Mouse (Mus musculus) midbrain, postnatal 0 days (tissue): Measurements from ENCODE around the gene Dhrs13. TPM values are rescaled to one million over a fixed set of nuclear protein-coding genes. Genes with fewer than 3 reads are reported as not detected.

Experiments
- ATAC-seq: fragments of 200-750 bp; cut with Nextera tagmentation; 2 replicates; pipeline ENCODE4 v1.8.0; 2017; ENCODE audit warnings: moderate number of reproducible peaks, mild to moderate bottlenecking, moderate TSS enrichment, moderate library complexity; ENCODE audit not compliant: low FRiP score
- DNase-seq: peaks from one replicate; pipeline ENCODE4 v3.0.0-alpha.2; 2015; ENCODE audit warnings: low spot score
- H3K27ac ChIP-seq: fragments of 300-500 bp; sonication (generic); 2 replicates; pipeline ENCODE4 v1.5.1; 2014; ENCODE audit warnings: low read depth, mild to moderate bottlenecking, low read length, mixed read lengths
- H3K27me3 ChIP-seq: fragments of 300-500 bp; sonication (generic); 2 replicates; pipeline ENCODE4 v1.6.1; 2014; ENCODE audit warnings: low read length, control low read depth, mixed read lengths; ENCODE audit not compliant: insufficient read depth
- H3K36me3 ChIP-seq: fragments of 300-500 bp; sonication (generic); 2 replicates; pipeline ENCODE4 v1.6.1; 2014; ENCODE audit warnings: low read length, control low read depth, mixed read lengths; ENCODE audit not compliant: insufficient read depth
- H3K4me1 ChIP-seq: fragments of 300-500 bp; sonication (generic); 2 replicates; pipeline ENCODE4 v1.6.1; 2014; ENCODE audit warnings: mild to moderate bottlenecking, control low read depth, antibody characterized with exemption, low read length, mixed read lengths; ENCODE audit not compliant: insufficient read depth
- H3K4me2 ChIP-seq: fragments of 300-500 bp; sonication (generic); 2 replicates; pipeline ENCODE4 v1.6.1; 2014; ENCODE audit warnings: low read depth, mild to moderate bottlenecking, low read length, mixed read lengths; ENCODE audit not compliant: poor library complexity, severe bottlenecking
- H3K4me3 ChIP-seq: fragments of 300-500 bp; sonication (generic); 2 replicates; pipeline ENCODE4 v1.5.1; 2014; ENCODE audit warnings: low read depth, mild to moderate bottlenecking, low read length, moderate library complexity
- H3K9ac ChIP-seq: fragments of 300-500 bp; sonication (generic); replicated peaks from 2 replicates; pipeline ENCODE4 v1.6.1; 2014; ENCODE audit warnings: mild to moderate bottlenecking, low read length, moderate library complexity, mixed read lengths; ENCODE audit not compliant: poor library complexity, severe bottlenecking
- H3K9me3 ChIP-seq: fragments of 300-500 bp; sonication (generic); 2 replicates; pipeline ENCODE4 v1.6.1; 2016; ENCODE audit warnings: low read length, control low read depth
- CTCF ChIP-seq: IDR thresholded peaks from 2 replicates; pipeline ENCODE4 v1.5.1; 2016; ENCODE audit warnings: antibody characterized with exemption, mild to moderate bottlenecking
- WGBS: fragments of 180-500 bp; shearing (Covaris S2); extraction: QIAGEN DNeasy Blood & Tissue Kit; methylation state at CpG from one replicate; pipeline ENCODE4 v1.1.7; 2014; 5-methylcytosine and 5-hydroxymethylcytosine counted together
- polyA plus RNA-seq: library from polyadenylated mRNA; unstranded; fragments of >200 nt; fragmentation: Nextera tagmentation; extraction: Ambion mirVana; gene quantifications from 2 replicates; pipeline ENCODE4 v1.2.1, GENCODE M21; 2015
- total RNA-seq: library from RNA; depleted of rRNA; stranded (reverse); fragments of >200 nt; gene quantifications from 2 replicates; pipeline ENCODE4 v1.2.3, GENCODE M21; 2014

Dhrs13 gene
- total and polyA plus RNA-seq, 2 experiments from 2014 or later = 61.9 to 69.3 TPM

DNA sequence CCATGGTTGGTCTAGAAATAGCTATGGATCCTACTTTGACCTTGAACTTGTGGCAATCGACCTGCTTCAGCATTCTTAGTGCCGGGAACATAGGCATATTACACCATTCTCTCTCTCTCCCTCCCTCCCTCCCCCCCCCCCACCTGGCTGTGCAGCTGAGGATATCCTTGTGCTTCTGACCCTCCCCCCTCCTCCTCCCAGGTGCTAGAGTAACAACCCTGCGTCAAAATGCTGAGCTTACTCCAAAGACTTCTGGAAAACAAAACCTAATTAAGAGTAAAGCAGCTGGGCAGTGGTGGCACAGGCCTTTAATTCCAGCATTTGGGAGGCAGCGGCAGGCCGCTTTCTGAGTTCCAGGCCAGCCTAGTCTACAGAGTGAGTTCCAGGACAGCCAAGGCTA lies 37.0 kb downstream of the Dhrs13 start:
- no peaks in the 10 kb centered on the region for H3K9me3 ChIP-seq
- ATAC-seq (no peak), DNase-seq (no peak)
- whole genome bisulfite sequencing = 84% methylated on average over 5 of the region's 5 CpGs
- TF ChIP-seq CTCF = no peak
- peaks cover 18% of the 10 kb centered on the region for H3K36me3 ChIP-seq
- H3K27ac ChIP-seq = no peak overlapping the region
- H3K27me3 ChIP-seq = no peaks in the 10 kb centered on the region
- H3K4me1 ChIP-seq = no peaks in the 10 kb centered on the region
- H3K4me3 ChIP-seq = no peak overlapping the region
- no peak overlapping the region for H3K4me2 ChIP-seq
- no peak overlapping the region for H3K9ac ChIP-seq

DNA sequence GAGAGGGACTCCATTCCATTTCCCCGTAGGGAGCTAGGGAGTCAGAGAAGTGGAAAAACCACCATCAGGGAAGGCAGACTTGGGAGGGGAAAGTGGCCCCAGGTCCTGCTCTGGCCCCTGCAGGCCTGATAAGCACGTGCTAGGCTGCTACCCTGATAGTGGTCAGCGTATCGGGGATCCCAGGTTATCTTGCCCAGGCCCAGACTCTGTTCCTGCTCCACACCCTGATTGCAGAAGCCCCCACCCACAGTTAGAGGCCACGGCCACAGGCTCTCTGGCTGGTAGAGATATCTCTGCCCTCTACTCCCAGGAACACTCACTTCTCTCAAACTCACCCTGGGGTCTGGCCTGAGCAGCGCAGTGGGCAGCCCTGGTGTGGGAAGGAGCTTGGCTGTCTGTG lies 37.6 kb downstream of the Dhrs13 start:
- Histone ChIP-seq H3K9me3 (no peaks in the 10 kb centered on the region), H3K27ac (no peak overlapping the region), H3K27me3 (no peaks in the 10 kb centered on the region), H3K4me2 (no peak overlapping the region), H3K4me1 (no peaks in the 10 kb centered on the region), H3K36me3 (peaks cover 23% of the 10 kb centered on the region), H3K9ac (no peak overlapping the region), H3K4me3 (no peak overlapping the region)
- TF ChIP-seq CTCF = no peak
- WGBS = 88% methylated on average over 6 of the region's 6 CpGs
- DNase-seq (no peak), ATAC-seq (no peak)

DNA sequence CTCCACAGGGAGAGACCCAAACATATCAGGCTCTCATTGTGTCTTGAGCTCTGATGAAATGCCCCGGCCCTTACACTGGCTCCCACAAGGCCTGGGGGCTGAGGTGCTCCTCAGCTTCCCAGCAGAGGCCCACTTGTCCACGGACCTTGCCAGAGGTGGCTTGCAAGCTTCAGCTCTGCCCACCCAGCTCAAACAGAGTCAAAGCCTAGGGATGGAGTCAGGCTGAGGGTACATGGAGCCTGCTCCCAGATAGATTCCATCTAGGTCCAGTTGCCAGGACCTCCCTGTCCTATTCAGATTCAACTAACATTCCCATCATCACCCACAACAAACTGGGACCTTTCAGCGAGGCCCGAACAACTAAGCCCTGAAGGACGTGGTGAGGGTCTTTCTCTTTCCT lies 39.9 kb downstream of the Dhrs13 start:
- DNase-seq = no peak
- Histone ChIP-seq H3K27me3 (no peaks in the 10 kb centered on the region), H3K4me1 (no peaks in the 10 kb centered on the region), H3K9ac (no peak overlapping the region), H3K4me2 (no peak overlapping the region), H3K4me3 (no peak overlapping the region), H3K27ac (no peak overlapping the region), H3K36me3 (peaks cover 37% of the 10 kb centered on the region), H3K9me3 (no peaks in the 10 kb centered on the region)
- no peak for ATAC-seq
- no peak for TF ChIP-seq CTCF
- WGBS = 86% methylated on average over 5 of the region's 5 CpGs

DNA sequence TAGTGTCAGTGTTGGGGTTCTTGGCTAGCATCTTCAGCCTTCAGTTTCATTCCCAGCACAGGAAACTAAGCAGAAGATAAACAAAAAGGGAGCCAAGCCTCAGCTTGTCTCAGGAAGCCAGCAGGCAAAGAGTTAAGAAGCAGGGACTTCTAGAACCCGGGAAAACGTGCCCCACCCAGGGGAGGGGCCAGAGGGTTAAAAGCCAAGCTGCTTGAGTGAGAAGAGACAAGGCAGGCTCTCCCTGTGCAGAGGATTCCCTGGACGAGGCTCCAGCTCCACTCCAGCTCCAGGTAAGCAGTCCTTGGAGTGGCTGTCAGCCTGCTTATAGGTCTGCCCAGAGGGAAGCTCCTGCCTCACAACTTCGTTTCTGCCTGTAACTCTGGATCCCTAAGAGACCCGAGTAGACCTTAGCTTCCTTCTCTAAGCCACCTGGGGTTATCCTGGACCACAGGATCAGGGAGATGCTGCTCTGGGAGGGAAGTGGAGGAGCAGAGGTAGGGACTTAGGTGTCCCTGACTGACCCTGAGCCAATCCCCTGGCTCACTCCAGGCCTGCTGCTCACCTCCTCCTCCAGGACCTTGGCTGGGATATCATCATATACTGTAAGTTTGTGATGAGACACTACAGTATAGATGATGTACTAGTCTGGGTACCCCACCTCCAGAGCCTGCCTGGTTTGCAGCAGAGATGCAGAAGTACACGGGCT lies 40.5 kb downstream of the Dhrs13 start:
- Histone ChIP-seq H3K4me3 (no peak overlapping the region), H3K27me3 (no peaks in the 10 kb centered on the region), H3K9me3 (no peaks in the 10 kb centered on the region), H3K4me1 (no peaks in the 10 kb centered on the region), H3K9ac (no peak overlapping the region), H3K4me2 (no peak overlapping the region), H3K27ac (no peak overlapping the region), H3K36me3 (peaks cover 41% of the 10 kb centered on the region)
- DNase-seq (no peak), ATAC-seq (no peak)
- WGBS = 28% methylated on average over 6 of the region's 6 CpGs
- no peak for TF ChIP-seq CTCF

DNA sequence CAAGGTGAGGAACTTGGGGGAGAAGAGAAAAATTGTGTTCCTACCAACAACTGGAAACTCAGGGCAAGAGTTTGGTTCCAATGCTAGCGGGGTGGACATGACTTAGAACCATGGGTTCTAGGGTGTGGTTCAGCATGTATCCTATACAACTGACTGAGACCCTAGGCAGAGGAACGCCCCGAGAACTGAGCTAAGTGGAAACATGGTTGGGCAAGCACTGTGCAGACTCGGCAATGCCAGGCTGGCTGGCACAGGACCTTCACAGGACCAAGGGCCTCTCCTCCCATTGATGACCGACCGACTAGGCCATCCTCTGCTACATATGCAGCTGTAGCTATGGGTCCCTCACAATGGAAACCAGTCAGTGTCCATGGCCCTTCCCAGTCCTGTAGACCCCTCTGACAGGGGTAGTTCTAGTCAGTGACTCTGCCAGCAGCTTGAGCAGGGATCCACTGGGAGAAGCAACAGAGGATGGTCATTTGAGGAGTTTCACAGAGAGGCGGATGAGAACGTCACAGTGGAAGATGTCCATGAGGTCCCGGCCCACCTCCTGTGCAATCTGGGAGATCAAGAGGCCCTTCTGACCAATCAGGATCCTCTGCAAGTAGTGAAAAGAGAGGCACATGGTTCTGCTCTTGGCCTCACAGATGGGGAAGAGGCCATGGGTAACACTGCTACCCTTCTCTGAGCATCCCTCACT lies 41.6 kb downstream of the Dhrs13 start:
- no peak for TF ChIP-seq CTCF
- no peak overlapping the region for H3K9ac ChIP-seq

DNA sequence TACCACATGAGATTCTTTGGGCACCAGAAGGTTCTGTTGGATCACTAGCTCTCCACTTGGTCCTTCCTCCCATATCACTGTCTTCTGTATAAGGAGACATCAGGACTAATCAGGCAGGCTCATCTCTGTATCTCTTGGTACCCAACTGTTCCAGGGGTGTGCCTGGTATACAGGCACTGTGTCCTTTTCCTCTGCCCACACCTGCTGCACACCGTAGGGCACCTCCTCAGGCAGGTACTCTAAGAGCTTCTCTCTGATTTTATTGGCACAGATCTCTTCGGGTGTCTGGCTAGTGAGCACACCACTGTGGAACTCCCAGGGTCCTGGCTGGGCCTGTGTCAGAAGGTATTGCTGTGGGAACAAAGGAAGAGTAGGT lies 42.2 kb downstream of the Dhrs13 start:
- Histone ChIP-seq H3K27me3 (no peaks in the 10 kb centered on the region), H3K4me1 (no peaks in the 10 kb centered on the region), H3K9ac (no peak overlapping the region), H3K36me3 (peaks cover 43% of the 10 kb centered on the region), H3K4me2 (no peak overlapping the region), H3K27ac (no peak overlapping the region), H3K4me3 (no peak overlapping the region), H3K9me3 (no peaks in the 10 kb centered on the region)
- TF ChIP-seq CTCF = no peak
- DNase-seq (no peak), ATAC-seq (no peak)
- whole genome bisulfite sequencing = 97% methylated on average over 2 of the region's 2 CpGs

More for the DNA sequence above, 41.6 kb downstream of the Dhrs13 start:
- H3K27ac ChIP-seq = no peak overlapping the region
- H3K36me3 ChIP-seq = peaks cover 43% of the 10 kb centered on the region
- H3K4me3 ChIP-seq = no peak overlapping the region
- 95% methylated on average over 9 of the region's 9 CpGs for WGBS
- no peak overlapping the region for H3K4me2 ChIP-seq
- H3K27me3 ChIP-seq = no peaks in the 10 kb centered on the region
- no peaks in the 10 kb centered on the region for H3K9me3 ChIP-seq
- DNase-seq = no peak
- no peak for ATAC-seq
- H3K4me1 ChIP-seq = no peaks in the 10 kb centered on the region
